Mouse (Mus musculus): ENCODE data around the gene Pkp2.
A peak's percentile ranks its signal among the peaks of the same experiment; 100 is the strongest.
"Not testable (repeated sequence)": the region's sequence is repeated elsewhere in the genome, so short reads cannot be mapped to it uniquely, and the experiment has no call there.

Pkp2 gene

DNA sequence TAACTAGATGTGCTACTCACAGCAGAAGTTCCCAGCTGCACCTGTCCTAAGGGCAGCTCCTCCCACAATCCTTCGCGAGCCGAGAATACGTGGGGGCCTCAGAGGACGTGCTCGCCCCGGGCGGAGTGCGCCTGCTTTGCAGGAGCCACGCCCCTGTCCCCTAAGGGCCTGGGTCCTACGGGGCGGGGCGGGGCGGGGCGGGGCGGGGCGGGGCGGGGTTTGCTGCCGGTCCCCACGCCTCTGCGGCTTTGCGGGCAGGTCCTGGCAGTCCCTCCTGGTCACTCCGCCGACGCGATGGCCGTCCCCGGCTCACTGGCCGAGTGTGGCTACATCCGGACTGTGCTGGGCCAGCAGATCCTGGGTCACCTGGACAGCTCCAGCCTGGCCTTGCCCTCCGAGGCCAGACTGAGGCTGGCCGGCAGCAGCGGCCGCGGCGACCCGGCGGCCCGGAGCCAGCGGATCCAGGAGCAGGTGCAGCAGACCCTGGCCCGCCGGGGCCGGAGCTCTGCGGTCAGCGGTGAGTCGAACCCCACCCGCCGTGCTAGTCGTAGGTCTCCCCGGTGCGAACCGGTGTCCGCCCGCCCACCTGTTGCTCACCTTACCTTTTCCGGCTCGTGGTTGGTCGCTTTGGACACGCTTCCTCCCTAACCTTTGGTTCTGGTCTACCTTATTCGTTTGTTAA is at the start of gene Pkp2:
Gene Pkp2, plus strand, starts transcription at position 240 of the 682 bp plus-strand sequence.
- DNase-seq, result peak; percentile 38

DNA sequence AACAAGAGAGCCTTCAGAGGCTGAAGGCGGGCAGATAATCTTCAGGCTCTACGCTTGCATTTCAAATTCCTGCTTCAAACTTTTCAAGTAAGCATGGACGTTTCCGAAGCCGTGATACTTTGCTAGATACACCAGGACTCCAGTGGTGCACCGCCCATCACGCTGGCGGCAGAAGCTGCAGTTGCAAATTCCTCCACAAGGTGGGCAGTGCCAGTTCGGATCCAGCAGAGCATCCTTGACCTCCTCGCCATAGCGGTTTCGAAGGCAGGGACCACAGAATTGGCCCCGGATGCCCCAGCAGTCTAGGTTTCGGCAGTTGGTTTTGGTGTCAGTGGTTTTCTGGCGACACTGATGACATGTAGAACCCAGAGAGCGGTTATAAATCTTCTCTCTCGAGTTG is 15.7 kb upstream of the Pkp2 start:
- DNase-seq, result no peak

DNA sequence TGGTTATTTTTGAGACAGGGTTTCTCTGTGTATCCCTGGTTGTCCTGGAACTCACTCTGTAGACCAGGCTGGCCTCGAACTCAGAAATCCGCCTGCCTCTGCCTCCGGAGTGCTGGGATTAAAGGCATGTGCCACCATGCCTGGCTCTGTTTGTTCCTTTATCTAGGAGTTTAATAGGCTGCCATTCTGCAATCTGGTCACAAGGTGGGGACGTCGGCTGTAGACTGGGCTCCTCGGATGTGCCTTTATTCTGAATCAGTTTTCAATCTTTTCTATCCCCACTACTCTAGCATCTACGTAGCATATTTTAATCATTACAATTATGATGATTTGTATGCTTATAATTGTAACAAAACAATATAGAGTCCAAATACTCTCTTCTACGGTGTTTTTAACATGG is 11.1 kb upstream of the Pkp2 start:
- peak; percentile 28 for DNase-seq

DNA sequence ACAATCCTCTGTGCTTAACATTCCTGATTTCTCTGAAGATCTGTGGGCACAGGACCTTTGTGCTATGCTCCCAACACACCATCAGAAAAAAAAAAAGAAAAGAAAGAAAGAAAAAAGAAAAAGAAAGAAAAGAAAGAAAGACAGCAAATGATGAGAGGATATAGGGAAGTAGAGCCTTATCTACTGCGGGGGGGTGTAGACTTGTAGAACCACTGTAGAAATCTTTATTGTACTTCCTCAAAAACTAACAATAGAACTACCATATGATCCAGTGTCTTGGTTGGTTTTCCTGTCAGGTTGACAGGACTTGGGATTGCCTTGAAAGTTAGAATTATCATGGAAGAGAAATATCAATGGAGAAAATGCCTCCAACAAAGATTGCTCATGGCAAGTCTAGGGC is 8.5 kb upstream of the Pkp2 start:
- no peak for DNase-seq

DNA sequence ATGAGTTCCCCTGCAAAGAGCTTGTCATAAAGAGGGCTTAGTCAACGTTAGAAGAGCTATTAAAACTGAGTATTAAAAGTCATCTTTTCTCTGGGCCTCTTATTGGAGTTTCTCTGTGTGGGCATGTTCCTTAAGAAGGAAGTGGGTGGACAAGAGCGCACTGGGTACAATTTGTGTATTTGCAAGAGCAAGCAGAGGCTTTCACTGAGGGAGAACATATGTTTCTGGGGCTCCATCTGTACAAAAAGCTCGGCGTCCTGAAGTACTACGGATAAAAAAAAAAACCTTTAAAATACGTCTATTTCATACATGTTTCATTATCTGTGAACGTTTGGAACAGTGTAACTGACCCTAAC is 417 bp upstream of the Pkp2 start:
- peak; percentile 12 for DNase-seq

DNA sequence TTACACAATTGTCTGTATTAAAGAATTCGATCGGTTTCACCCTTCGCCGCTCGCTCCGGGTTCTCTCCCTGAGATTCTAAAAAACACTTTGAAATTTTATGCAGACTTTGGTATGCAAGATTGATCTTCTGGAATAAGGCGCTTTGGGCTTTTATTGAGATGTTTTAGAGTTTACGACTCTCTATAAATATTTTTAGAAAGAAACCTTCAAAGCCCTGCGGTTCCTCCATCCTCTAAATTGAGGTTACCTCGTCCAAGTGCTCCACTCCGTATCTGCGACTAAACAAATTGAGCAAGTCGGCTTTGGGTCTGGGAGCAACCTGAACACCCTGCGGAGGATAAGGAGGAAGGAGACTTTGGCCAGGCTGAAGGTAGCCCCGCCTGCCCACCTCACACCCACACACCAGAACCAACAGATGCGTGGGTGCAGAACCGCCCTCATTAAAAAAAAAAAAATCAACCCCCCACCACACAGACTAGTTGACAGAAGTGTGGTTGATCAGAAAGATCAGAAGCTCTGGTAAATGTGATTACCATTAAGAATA is 715 bp downstream of the Pkp2 start:
- DNase-seq, result no peak

DNA sequence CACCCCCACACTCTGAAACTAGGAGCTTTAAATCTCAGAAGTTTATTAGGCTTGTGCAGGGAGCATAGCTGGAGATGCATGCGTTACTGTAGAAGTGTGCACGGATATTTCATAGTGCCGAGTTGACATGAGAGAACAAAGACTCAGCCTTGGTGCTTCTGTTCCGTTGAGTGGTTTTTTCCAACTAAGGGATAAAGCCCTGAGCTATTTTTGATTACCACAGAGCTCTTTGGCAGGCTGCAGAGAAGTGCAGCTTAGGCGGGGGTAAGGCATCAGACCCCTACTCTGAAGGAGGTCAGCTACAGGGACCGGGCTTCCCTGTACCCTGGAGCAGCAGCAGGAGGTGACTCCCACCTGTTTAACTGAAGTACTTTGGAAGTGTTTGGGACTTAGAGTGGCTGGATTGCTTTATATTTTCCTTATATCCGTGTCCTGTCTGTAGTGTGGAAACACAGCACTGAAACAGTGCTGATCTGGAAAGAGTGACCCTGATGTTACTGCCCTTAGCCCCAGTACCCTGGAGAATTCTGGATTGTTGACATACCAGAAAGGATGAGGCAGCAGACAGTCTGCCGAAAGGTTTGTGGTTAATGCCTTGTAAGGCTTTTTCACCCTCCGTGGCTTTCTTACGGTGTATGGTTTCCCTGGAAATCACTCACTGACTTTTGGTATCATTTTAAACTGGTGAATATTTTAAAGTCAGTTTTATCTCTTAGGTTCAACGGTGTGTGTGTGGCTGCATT is 2.7 kb downstream of the Pkp2 start:
- no peak for DNase-seq

DNA sequence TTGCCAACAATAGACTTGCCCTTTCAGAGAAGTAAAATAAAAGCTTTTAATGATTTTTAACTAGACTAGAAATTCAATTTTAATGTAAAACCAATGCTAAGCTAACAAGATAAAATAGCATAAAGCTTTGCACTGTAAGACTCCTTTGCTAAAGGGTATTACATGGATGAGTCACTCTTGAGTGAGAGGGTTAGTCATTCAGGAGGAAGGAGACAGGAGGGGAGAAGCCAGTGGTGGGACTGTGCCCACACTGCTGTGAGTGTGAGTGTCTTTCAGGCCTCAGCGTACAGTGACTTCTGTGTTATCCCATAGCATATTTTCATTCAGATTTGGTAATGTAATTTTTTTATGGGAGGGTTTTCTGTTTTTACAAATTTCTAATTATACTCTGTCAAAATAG is 3.8 kb downstream of the Pkp2 start:
- DNase-seq, result no peak

DNA sequence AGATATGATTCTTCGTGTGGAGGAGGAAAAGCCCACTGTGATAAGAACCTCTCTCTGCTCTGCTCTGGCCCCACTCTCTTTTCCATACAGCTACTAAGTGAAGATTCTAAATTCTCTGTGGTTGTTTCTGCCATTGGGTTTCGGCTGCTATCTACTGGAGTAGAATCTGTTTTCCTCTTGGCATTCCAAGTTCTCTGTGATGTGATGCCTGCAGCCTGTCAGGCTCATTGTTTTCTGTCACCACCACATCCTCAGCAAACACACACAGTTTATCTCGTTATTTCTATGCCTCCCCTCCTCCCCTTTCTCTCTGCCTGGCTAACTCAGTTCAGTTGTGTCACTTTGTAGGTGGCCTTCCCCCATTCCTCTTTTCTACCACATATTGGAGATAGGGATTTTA is 6.7 kb downstream of the Pkp2 start:
- no peak for DNase-seq

DNA sequence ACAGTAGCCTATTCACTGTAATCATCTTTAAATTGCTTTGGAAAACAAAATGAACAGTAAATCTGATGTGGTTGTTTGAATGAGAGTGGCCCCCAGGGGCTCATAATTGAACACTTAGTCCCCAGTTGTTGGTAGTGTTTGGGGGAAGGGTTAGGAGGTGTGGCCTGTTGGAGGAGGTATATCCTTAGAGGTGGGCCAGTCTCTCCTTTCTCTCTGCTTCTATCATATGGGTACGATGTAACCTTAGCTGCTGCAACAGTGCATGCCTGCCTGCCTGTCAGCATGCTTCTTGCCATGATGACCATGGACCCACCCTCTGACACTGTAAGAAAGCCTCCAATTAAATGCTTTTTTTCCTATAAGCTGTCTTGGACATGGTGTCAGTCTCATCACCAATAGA is 9.5 kb downstream of the Pkp2 start:
- no peak for DNase-seq

DNA sequence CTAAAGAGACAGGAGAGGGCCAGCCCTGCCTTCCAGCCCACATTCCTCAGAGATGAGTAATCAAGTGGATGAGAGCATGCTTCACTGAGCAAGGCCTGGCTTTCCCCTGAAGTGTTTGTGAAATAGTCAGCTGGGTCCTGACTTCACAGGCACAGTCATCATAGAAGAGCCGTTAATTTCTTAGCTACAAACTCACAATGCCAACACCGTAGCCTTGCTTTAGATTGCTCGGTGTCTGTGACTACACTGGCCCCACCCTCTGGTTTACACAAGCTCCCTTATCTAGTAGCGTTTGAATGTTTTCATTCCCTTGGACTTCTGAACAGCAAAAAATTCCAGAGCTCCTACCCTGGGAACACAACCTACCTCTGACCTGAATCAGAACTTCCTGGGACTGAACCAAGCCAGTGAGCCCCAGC is 11.4 kb downstream of the Pkp2 start:
- no peak for DNase-seq

DNA sequence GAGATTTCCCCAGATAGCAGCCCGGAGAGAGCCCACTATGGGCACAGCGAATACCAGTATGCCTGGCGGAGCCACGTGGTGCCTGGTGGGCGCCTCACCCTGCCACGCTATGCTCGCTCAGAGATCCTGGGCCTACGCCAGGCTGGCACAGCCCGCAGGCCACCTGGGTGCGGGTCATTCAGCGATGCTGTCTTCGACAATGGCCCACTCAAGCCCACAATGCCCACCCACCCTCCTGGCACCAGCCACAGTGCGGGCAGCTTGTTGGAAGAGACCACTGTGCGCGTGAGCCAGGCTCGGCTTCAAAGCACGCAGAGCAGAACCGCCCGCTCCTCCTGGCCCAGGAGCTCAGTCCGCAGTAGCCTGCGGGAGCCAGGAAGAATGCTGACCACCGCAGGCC is 12.7 kb downstream of the Pkp2 start:
- DNase-seq, result no peak

DNA sequence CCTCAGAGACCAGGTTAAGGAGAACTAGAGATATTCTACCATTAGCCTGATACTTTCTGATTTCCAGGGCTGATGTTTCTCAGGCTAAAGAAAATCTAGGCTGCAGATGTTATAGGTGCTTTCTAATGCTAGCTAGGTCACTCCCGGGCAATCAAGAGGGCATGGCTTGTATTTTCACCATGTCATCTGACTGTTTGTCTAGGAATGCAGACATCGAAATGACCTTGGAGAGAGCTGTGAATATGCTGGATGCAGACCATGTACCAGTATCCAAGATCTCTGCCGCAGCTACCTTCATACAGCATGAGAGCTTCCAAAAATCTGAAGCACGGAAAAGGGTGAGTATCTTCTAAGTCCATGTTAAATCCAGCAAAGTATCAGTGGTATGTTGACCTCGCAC is 17.3 kb downstream of the Pkp2 start:
- DNase-seq, result no peak

DNA sequence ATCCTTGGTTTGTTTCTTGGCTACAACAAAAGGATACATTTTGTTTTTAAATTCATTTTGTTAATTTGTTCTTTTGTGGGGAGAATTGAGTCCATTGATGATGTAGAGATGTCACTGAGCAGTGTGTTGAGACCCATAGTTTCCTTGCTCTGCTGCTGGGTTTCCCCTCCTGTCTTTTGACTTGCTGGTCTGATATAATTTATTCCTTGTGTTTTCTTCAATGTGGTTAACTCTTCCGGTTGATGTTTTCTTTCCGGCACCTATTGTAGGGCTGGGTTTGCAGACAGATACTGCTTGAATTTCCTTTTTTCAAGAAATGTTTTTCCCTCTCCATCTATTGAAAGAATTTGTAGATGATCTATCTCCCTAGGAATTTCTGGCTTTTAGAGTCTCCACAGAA is 20.8 kb downstream of the Pkp2 start:
- DNase-seq, result no peak

DNA sequence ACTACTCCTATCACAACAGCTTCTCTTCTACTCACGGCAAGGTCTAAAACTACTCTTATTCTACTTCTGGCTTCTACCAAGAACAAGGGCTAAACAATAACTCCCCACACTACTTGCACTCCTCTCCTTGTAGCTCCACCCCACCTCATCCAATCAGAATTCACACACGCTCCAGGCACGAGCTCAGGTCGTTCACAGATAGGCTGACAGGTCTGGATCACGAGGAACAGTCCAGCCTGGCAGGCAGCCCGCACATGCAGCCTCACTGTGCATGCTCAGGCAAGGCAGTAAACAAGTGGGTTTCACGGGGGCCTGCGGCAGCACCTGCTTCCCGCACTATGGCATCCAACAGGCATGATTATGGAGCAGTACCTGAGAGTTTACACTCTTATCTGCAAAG is 23.6 kb downstream of the Pkp2 start:
- DNase-seq, result not testable (repeated sequence)

DNA sequence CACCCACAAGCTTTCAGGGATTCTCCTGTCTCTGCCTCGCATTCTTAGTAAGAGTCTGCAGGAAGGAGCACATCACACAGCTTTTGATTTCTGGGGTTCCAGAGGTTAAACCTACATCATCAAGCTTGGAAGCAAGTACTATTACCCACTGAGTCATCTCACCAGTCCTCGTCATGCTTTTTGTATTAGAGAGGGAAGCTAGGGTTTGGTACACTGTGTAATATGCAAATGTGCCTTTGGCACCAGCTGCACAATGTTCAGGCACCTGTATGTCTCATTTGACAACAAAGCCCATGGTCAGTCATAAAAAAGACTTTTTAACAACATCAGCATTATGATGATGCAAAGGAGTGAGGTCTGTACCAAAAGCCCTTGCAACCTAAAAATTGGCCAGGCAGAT is 25.2 kb downstream of the Pkp2 start:
- no peak for DNase-seq

DNA sequence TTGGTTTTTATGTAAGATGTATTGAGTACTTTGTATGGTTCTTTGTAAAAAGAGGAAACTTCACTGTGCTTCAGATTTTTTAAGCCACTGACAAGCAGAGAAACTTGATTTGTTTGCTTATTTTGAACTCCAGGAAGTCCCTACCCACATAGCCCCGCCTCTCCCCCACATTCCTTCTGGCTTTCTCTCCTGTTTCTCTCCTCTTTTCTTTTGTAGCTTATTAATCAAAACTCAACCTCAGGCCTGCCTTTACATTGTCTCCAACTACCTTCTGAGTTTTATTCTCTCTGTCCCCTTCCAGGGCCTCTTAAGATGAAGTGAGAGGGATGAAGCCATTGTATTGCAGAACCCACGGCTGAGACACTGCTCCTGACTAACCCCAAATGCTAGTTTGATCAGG is 31.6 kb downstream of the Pkp2 start:
- DNase-seq, result no peak

DNA sequence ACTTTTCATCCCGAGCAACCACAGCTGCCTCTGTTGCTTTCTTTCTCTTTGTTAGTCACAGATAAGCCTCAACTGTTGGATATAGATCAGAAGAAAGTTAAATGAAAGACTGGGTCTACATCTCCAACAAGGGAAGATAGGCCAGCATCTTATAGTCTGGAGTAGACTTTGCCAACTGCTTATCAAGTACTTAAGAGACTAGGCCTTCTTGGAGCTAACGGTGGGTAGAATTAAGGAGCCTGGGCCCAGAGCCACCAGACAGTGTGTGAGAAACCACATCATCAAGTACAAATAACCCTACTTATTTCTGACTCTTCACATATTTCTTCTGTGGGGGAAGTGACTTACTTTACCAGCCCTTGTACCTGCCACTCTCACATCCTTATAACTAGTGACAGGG is 37.4 kb downstream of the Pkp2 start:
- DNase-seq, result no peak

DNA sequence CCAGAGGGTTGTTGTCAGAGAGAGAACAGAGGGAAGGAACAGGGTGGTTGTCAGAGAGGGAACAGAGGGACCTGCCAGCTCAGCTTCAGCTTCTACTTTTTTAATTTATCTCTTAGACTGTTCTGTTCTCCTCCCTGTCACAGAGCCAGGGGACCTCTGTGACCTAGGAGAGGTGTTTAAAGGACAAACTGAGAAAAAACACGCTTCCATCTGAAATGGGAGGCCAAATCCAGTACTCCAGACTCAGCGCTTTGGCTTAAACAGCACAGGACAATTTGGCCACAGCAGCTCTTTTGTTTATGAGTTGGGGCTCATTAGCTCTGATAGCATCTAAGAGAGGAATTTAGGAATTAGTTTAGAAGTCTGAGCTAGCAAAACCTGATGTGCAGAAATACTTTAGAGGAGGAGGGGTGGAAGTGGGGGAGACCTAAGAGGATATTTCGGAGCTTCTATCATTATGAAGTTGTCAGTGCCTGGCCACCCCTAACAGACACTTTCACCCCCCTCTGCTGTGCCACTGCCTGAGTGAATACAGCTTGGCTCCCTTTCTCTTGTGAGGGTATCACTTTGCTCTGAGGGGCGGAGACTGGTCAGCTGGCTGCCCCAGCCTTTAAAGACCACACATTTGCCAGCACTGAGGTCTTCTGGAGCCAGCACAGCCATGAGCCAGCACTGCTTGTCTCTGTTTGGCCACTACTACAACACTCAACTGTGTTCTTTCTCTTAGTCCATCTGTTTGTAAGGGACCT is 40.4 kb downstream of the Pkp2 start:
- DNase-seq, result no peak

DNA sequence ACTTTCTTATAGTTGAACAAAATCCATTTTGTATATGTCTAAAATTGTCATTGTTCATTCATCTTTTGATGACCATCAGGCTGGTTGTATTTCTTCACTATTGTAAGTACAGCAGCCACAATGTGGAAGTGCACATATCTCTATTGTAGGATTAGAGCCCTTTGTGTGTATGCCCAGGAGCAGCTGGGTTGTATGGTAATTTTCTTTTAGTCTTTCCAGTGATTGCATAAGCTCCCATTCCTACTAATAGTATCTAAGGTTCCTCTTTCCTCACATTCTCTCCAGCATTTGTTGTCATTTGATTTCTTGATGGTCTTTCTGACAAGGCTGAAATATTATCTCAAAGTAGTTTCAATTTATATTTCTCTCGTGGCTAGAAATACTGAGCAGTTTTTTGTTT is 42.1 kb downstream of the Pkp2 start:
- DNase-seq, result no peak

DNA sequence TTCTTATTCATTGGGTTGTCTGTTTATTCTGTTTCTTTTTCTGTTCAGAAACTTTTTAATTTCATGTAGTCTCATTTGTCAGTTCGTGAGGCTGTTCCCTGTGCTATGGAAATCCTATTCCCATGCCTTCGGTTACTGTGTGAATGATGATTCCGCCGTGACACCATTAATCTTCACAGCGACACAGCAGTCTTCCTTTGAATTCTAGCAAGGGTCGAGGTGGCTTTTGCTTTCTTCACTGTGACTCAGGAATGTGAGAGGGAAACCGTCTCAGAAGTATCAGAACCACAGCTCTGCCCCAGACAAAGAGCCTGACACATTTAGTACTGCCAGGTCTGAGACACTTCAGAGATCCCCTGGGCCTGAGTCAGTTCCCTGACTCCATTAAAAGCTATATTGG is 42.8 kb downstream of the Pkp2 start:
- no peak for DNase-seq

DNA sequence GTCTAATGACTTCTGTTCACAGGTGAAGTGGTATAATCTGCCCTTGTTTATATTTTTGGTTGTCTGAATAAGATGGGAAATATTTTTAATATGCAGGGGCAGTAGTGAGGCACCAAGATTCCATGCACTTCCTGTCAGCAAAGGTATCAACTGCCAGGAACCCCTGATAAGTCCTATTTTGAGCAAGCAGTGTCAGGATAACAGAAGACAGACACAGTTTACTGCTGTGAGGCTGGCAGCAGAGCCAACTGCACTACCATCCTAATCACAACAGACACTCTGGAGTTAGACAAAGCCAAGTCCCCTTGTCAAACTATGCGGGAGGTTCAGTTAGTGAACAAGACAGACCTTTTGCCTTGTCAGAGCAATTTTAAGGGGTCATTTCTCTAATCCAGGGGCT is 43.6 kb downstream of the Pkp2 start:
- no peak for DNase-seq

DNA sequence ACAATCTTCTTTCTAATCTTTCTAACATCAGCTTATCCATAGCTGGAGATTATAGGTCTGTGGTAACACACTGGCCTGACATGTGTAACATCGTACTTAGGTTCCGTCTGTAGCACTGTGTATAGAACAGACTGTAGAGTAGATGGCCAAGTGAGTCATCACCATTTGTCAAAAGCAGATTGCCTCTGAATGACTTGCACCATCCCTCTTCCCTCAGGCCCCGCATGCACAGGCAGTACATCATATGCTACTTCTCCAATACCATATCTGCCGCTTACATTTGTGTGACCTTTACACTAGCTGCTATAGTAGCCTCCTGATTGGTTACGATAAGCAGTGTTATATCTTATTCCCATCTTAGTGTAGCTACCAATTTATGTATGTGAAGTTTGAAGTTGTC is 47.8 kb downstream of the Pkp2 start:
- DNase-seq, result no peak

DNA sequence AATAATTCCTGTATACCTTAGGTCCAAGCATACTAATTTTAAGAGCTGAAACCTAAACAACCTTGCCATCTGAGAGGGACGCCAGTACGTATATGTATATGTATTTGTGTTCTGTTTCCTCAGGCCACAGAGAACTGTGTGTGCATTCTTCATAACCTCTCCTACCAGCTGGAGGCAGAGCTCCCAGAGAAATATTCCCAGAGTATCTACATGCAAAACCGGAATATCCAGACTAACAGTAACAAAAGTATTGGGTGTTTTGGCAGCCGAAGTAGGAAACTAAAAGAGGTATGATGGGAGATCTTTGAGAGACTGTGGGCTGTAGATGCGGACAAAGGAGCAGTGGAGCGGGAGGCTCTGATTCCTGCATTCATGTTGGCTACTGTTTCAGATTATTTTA is 48.4 kb downstream of the Pkp2 start:
- DNase-seq, result no peak

Data from cerebellum, adult 9-10 months (tissue).